Mouse (Mus musculus): ENCODE data around the gene Itgax. TPM values are rescaled to one million over a fixed set of nuclear protein-coding genes. Genes with fewer than 3 reads are reported as not detected.

Itgax gene
- total and polyA plus RNA-seq, 3 experiments: 0.01 to 0.08 TPM; not detected in 1

GRCm38 (mm10) chr7:128139611-128140010 is 10.3 kb downstream of the Itgax start:
- Histone ChIP-seq H3K36me3 (ENCODE audit: control insufficient read depth in 1 of 2, insufficient read depth in 2 of 2, low read length in 2 of 2) (no peaks in the 10 kb centered on the region), H3K79me2 (ENCODE audit: control insufficient read depth, insufficient read depth, low read length, poor library complexity) (no peaks in the 10 kb centered on the region), H3K4me3 (ENCODE audit: control insufficient read depth in 1 of 2, insufficient read depth in 1 of 2, low read depth in 2 of 2, low read length in 2 of 2) (no peak overlapping the region), H3K4me1 (ENCODE audit: control insufficient read depth in 1 of 2, insufficient read depth in 2 of 2, low read length in 2 of 2) (no peaks in the 10 kb centered on the region), H3K9me3 (replicated peaks; ENCODE audit: insufficient read depth, low read length) (no peaks in the 10 kb centered on the region), H3K9ac (ENCODE audit: control insufficient read depth, low read depth, low read length, poor library complexity, severe bottlenecking) (no peak overlapping the region), H3K27me3 (ENCODE audit: control insufficient read depth in 1 of 2, insufficient read depth in 2 of 2, low read length in 2 of 2) (peaks cover 7 to 16% of the 10 kb centered on the region in 2 experiments; a peak in 3 of 4 replicates), H3K27ac (ENCODE audit: control insufficient read depth, low read depth, low read length) (no peak overlapping the region)
- TF ChIP-seq TCF12 (IDR thresholded peaks at IDR 0.05; ENCODE audit: low read depth, low read length): no peak
- no peak for TF ChIP-seq POLR2A (IDR thresholded peaks at IDR 0.05; ENCODE audit: control insufficient read depth in 1 of 2, insufficient read depth in 1 of 2, low read depth in 1 of 2, low read length in 2 of 2, poor library complexity in 1 of 2)
- no peak for TF ChIP-seq MEF2A (IDR thresholded peaks at IDR 0.05; ENCODE audit: extremely low read depth, insufficient replicate concordance, low read depth, low read length, poor library complexity, severe bottlenecking)
- no peak for DNase-seq (ENCODE audit: low read depth, low spot score)

GRCm38 (mm10) chr7:128150970-128151369 is 21.6 kb downstream of the Itgax start:
- Histone ChIP-seq H3K36me3 (ENCODE audit: control insufficient read depth in 1 of 2, insufficient read depth in 2 of 2, low read length in 2 of 2) (no peaks in the 10 kb centered on the region), H3K4me1 (ENCODE audit: control insufficient read depth in 1 of 2, insufficient read depth in 2 of 2, low read length in 2 of 2) (no peaks in the 10 kb centered on the region), H3K9ac (ENCODE audit: control insufficient read depth, low read depth, low read length, poor library complexity, severe bottlenecking) (no peak overlapping the region), H3K79me2 (ENCODE audit: control insufficient read depth, insufficient read depth, low read length, poor library complexity) (no peaks in the 10 kb centered on the region), H3K9me3 (replicated peaks; ENCODE audit: insufficient read depth, low read length) (no peaks in the 10 kb centered on the region), H3K27me3 (ENCODE audit: control insufficient read depth in 1 of 2, insufficient read depth in 2 of 2, low read length in 2 of 2) (peaks cover 8 to 12% of the 10 kb centered on the region in 2 experiments), H3K4me3 (ENCODE audit: control insufficient read depth in 1 of 2, insufficient read depth in 1 of 2, low read depth in 2 of 2, low read length in 2 of 2) (no peak overlapping the region), H3K27ac (ENCODE audit: control insufficient read depth, low read depth, low read length) (no peak overlapping the region)
- TF ChIP-seq ZKSCAN1 (IDR thresholded peaks at IDR 0.05; ENCODE audit: low read depth, low read length) (no peak), SIN3A (IDR thresholded peaks at IDR 0.05; ENCODE audit: low read length) (no peak), USF1 (IDR thresholded peaks at IDR 0.05; ENCODE audit: low read depth, low read length) (no peak), TCF12 (IDR thresholded peaks at IDR 0.05; ENCODE audit: low read depth, low read length) (no peak), MYC (IDR thresholded peaks at IDR 0.05; ENCODE audit: low read depth, low read length) (no peak), HCFC1 (IDR thresholded peaks at IDR 0.05; ENCODE audit: low read depth, low read length) (no peak), POLR2AphosphoS2 (IDR thresholded peaks at IDR 0.05; ENCODE audit: low read length) (no peak), RCOR1 (IDR thresholded peaks at IDR 0.05; ENCODE audit: low read depth, low read length) (no peak), RAD21 (IDR thresholded peaks at IDR 0.05; ENCODE audit: low read depth, low read length) (no peak), JUND (IDR thresholded peaks at IDR 0.05; ENCODE audit: low read depth, low read length) (no peak), E2F4 (IDR thresholded peaks at IDR 0.05; ENCODE audit: borderline replicate concordance, low read depth, low read length) (no peak), MYB (IDR thresholded peaks at IDR 0.05; ENCODE audit: low read depth, low read length) (no peak), CTCF (IDR thresholded peaks at IDR 0.05 in 2 of 3, conservative IDR thresholded peaks at IDR 0.05 in 1 of 3; ENCODE audit: control insufficient read depth in 1 of 3, insufficient read depth in 1 of 3, low read depth in 2 of 3, low read length in 3 of 3, poor library complexity in 1 of 3, severe bottlenecking in 1 of 3) (no peak), UBTF (IDR thresholded peaks at IDR 0.05; ENCODE audit: borderline replicate concordance, insufficient read depth, low read depth, low read length) (no peak), POLR2AphosphoS5 (IDR thresholded peaks at IDR 0.05; ENCODE audit: borderline replicate concordance, low read depth, low read length) (no peak), ZNF384 (IDR thresholded peaks at IDR 0.05; ENCODE audit: low read depth, low read length) (no peak)
- DNase-seq (ENCODE audit: low read depth, low spot score): no peak
